Mouse (Mus musculus) embryonic facial prominence, embryonic 14.5 days (tissue): ENCODE results near the gene D630045J12Rik. TPM values are rescaled to one million over a fixed set of nuclear protein-coding genes. Genes with fewer than 3 reads are reported as not detected.

Source experiments
- ATAC-seq: fragments of 200-750 bp; cut with Nextera tagmentation; 2 replicates; pipeline ENCODE4 v1.8.0; 2017; ENCODE audit warnings: low read depth, moderate number of reproducible peaks, moderate TSS enrichment
- DNase-seq: peaks from one replicate; pipeline ENCODE4 v3.0.0-alpha.2; 2015; ENCODE audit warnings: low spot score
- H3K27ac ChIP-seq: fragments of 300-500 bp; sonication (generic); replicated peaks from 2 replicates; pipeline ENCODE4 v1.5.1; 2014; ENCODE audit warnings: low read depth, mild to moderate bottlenecking, low read length, moderate library complexity
- H3K27me3 ChIP-seq: fragments of 300-500 bp; sonication (generic); replicated peaks from 2 replicates; pipeline ENCODE4 v1.6.1; 2014; ENCODE audit warnings: low read length; ENCODE audit not compliant: control insufficient read depth, insufficient read depth
- H3K36me3 ChIP-seq: fragments of 300-500 bp; sonication (generic); 2 replicates; pipeline ENCODE4 v1.6.1; 2014; ENCODE audit warnings: low read length, mixed read lengths; ENCODE audit not compliant: control insufficient read depth, insufficient read depth
- H3K4me1 ChIP-seq: fragments of 300-500 bp; sonication (generic); 2 replicates; pipeline ENCODE4 v1.6.1; 2014; ENCODE audit warnings: antibody characterized with exemption, low read length; ENCODE audit not compliant: control insufficient read depth, insufficient read depth
- H3K4me2 ChIP-seq: fragments of 300-500 bp; sonication (generic); 2 replicates; pipeline ENCODE4 v1.6.1; 2014; ENCODE audit warnings: low read depth, mild to moderate bottlenecking, low read length, moderate library complexity, mixed read lengths
- H3K4me3 ChIP-seq: fragments of 300-500 bp; sonication (generic); 2 replicates; pipeline ENCODE4 v1.5.1; 2014; ENCODE audit warnings: low read depth, mild to moderate bottlenecking, low read length
- H3K9ac ChIP-seq: fragments of 300-500 bp; sonication (generic); 2 replicates; pipeline ENCODE4 v1.6.1; 2014; ENCODE audit warnings: low read depth, mild to moderate bottlenecking, low read length, moderate library complexity, mixed read lengths
- H3K9me3 ChIP-seq: fragments of 300-500 bp; sonication (generic); 2 replicates; pipeline ENCODE4 v1.6.1; 2016; ENCODE audit warnings: low read length; ENCODE audit not compliant: control insufficient read depth
- WGBS: fragments of 180-500 bp; shearing (Covaris S2); extraction: QIAGEN DNeasy Blood & Tissue Kit; methylation state at CpG from one replicate; pipeline ENCODE4 v1.1.7; 2014; 5-methylcytosine and 5-hydroxymethylcytosine counted together
- polyA plus RNA-seq: library from polyadenylated mRNA; unstranded; fragments of >200 nt; fragmentation: Nextera tagmentation; extraction: Ambion mirVana; gene quantifications from 2 replicates; pipeline ENCODE4 v1.2.1, GENCODE M21; 2014

The D630045J12Rik gene
- polyA plus RNA-seq, 1 experiment from 2014 or later: 6.0 TPM

- no peak overlapping the region for H3K9ac ChIP-seq
- no peak overlapping the region for H3K4me3 ChIP-seq
- 94% methylated on average over 3 of the region's 3 CpGs for WGBS
- no peaks in the 10 kb centered on the region for H3K27me3 ChIP-seq
- H3K4me2 ChIP-seq: no peak overlapping the region
- no peak for ATAC-seq
- H3K4me1 ChIP-seq: peaks cover 14% of the 10 kb centered on the region
- no peak for DNase-seq
- peaks cover 4% of the 10 kb centered on the region; the same call in 1 of the 2 replicates for H3K9me3 ChIP-seq
- no peak overlapping the region for H3K27ac ChIP-seq
- no peaks in the 10 kb centered on the region for H3K36me3 ChIP-seq
Observed at GRCm38 (mm10) chr6:38233803-38234202, 20.0 kb downstream of the D630045J12Rik start.

GRCm38 (mm10) chr6:38232917-38233316, 20.9 kb downstream of the D630045J12Rik start:
- H3K9ac ChIP-seq: no peak overlapping the region
- no peaks in the 10 kb centered on the region for H3K36me3 ChIP-seq
- H3K4me1 ChIP-seq: peaks cover 14% of the 10 kb centered on the region
- no peak overlapping the region for H3K4me2 ChIP-seq
- no peak overlapping the region for H3K4me3 ChIP-seq
- H3K9me3 ChIP-seq: peaks cover 6% of the 10 kb centered on the region; the same call in 1 of the 2 replicates
- peak overlapping the region; percentile 16; the same call in 1 of the 2 replicates for H3K27ac ChIP-seq
- ATAC-seq (peak; percentile 39; the same call in 1 of the 2 replicates), DNase-seq (peak; percentile 54)
- WGBS: 74% methylated on average over 3 of the region's 3 CpGs
- no peaks in the 10 kb centered on the region for H3K27me3 ChIP-seq

GRCm38 (mm10) chr6:38231994-38232393, 21.8 kb downstream of the D630045J12Rik start:
- Histone ChIP-seq H3K9ac (no peak overlapping the region), H3K9me3 (peaks cover 6% of the 10 kb centered on the region; the same call in 1 of the 2 replicates), H3K27ac (peak overlapping the region; percentile 39; the same call in 1 of the 2 replicates), H3K4me3 (no peak overlapping the region), H3K36me3 (no peaks in the 10 kb centered on the region), H3K4me1 (peaks cover 14% of the 10 kb centered on the region), H3K27me3 (no peaks in the 10 kb centered on the region), H3K4me2 (0 out of 2 replicates have a peak overlapping the region, but pooled peaks have one; percentile 15)
- peak; percentile 78 for DNase-seq
- 56% methylated on average over 4 of the region's 4 CpGs for WGBS
- peak; percentile 72; the same call in 1 of the 2 replicates for ATAC-seq

- no peak overlapping the region for H3K4me2 ChIP-seq
- 25% methylated on average over 1 of the region's 1 CpGs for WGBS
- no peaks in the 10 kb centered on the region for H3K36me3 ChIP-seq
- ATAC-seq: peak; percentile 68
- H3K9ac ChIP-seq: no peak overlapping the region
- no peaks in the 10 kb centered on the region for H3K27me3 ChIP-seq
- no peak overlapping the region for H3K27ac ChIP-seq
- H3K4me3 ChIP-seq: no peak overlapping the region
- DNase-seq: peak; percentile 68
- H3K9me3 ChIP-seq: peaks cover 4% of the 10 kb centered on the region; the same call in 1 of the 2 replicates
- H3K4me1 ChIP-seq: 0 out of 2 replicates have a peak, but pooled peaks cover 6% of the 10 kb centered on the region
Observed at GRCm38 (mm10) chr6:38224079-38224478, 29.7 kb downstream of the D630045J12Rik start.

- H3K9me3 ChIP-seq: no peaks in the 10 kb centered on the region
- no peak overlapping the region for H3K27ac ChIP-seq
- H3K27me3 ChIP-seq: no peaks in the 10 kb centered on the region
- H3K4me1 ChIP-seq: no peaks in the 10 kb centered on the region
- H3K36me3 ChIP-seq: no peaks in the 10 kb centered on the region
- H3K4me2 ChIP-seq: no peak overlapping the region
- no peak overlapping the region for H3K9ac ChIP-seq
- DNase-seq (no peak), ATAC-seq (no peak)
- WGBS: 88% methylated on average over 2 of the region's 2 CpGs
- no peak overlapping the region for H3K4me3 ChIP-seq
Observed at GRCm38 (mm10) chr6:38219261-38219660, 34.5 kb downstream of the D630045J12Rik start.

GRCm38 (mm10) chr6:38215448-38216110, 38.2 kb downstream of the D630045J12Rik start:
- whole genome bisulfite sequencing: 80% methylated on average over 14 of the region's 14 CpGs
- Histone ChIP-seq H3K36me3 (0 out of 2 replicates have a peak, but pooled peaks cover 4% of the 10 kb centered on the region), H3K9ac (no peak overlapping the region), H3K27me3 (no peaks in the 10 kb centered on the region), H3K4me2 (no peak overlapping the region), H3K4me3 (no peak overlapping the region), H3K9me3 (peaks cover 10% of the 10 kb centered on the region; the same call in 1 of the 2 replicates), H3K4me1 (no peaks in the 10 kb centered on the region), H3K27ac (no peak overlapping the region)
- ATAC-seq (no peak), DNase-seq (no peak)

GRCm38 (mm10) chr6:38207621-38208020, 46.2 kb downstream of the D630045J12Rik start:
- H3K9me3 ChIP-seq: peaks cover 4% of the 10 kb centered on the region; the same call in 1 of the 2 replicates
- no peak overlapping the region for H3K4me3 ChIP-seq
- H3K4me2 ChIP-seq: no peak overlapping the region
- no peak for DNase-seq
- peak overlapping the region; percentile 69; the same call in 1 of the 2 replicates for H3K27ac ChIP-seq
- H3K9ac ChIP-seq: no peak overlapping the region
- H3K4me1 ChIP-seq: peaks cover 20% of the 10 kb centered on the region
- no peak for ATAC-seq
- H3K27me3 ChIP-seq: no peaks in the 10 kb centered on the region
- no peaks in the 10 kb centered on the region for H3K36me3 ChIP-seq
- WGBS: 63% methylated on average over 2 of the region's 2 CpGs

GRCm38 (mm10) chr6:38206941-38207531, 46.8 kb downstream of the D630045J12Rik start:
- peak overlapping the region; percentile 19; the same call in 1 of the 2 replicates for H3K9ac ChIP-seq
- no peaks in the 10 kb centered on the region for H3K27me3 ChIP-seq
- peaks cover 25% of the 10 kb centered on the region for H3K4me1 ChIP-seq
- H3K9me3 ChIP-seq: no peaks in the 10 kb centered on the region
- peak overlapping the region; percentile 69 for H3K27ac ChIP-seq
- H3K4me2 ChIP-seq: no peak overlapping the region
- H3K4me3 ChIP-seq: no peak overlapping the region
- no peaks in the 10 kb centered on the region for H3K36me3 ChIP-seq
- 9% methylated on average over 8 of the region's 8 CpGs for WGBS
- peak; percentile 79 for DNase-seq
- ATAC-seq: peak; percentile 67
